Mouse (Mus musculus): ENCODE data around the gene Cyp21a1. TPM values are rescaled to one million over a fixed set of nuclear protein-coding genes. Genes with fewer than 3 reads are reported as not detected.
"Not testable (repeated sequence)": the region's sequence is repeated elsewhere in the genome, so short reads cannot be mapped to it uniquely, and the experiment has no call there.

The Cyp21a1 gene
- polyA plus RNA-seq, 1 experiment from 2014 or later = not detected

GRCm38 (mm10) chr17:34837464-34838324 lies 33.3 kb upstream of the Cyp21a1 start:
- H3K27me3 ChIP-seq (ENCODE audit: control insufficient read depth, insufficient read depth, low read length) = no peaks in the 10 kb centered on the region
- H3K4me1 ChIP-seq (ENCODE audit: control insufficient read depth, insufficient read depth, low read length) = peaks cover 20% of the 10 kb centered on the region
- peaks cover 43% of the 10 kb centered on the region for H3K36me3 ChIP-seq (ENCODE audit: control insufficient read depth, insufficient read depth, low read length)
- H3K27ac ChIP-seq (ENCODE audit: low read depth, low read length) = peak overlapping the region; percentile 83
- peak overlapping the region; percentile 72 for H3K4me3 ChIP-seq (ENCODE audit: low read depth, low read length)
- peak overlapping the region; percentile 99 for H3K4me2 ChIP-seq (ENCODE audit: low read depth, low read length)
- H3K9ac ChIP-seq (replicated peaks; ENCODE audit: low read depth, low read length) = peak overlapping the region; percentile 70
- WGBS = 35% methylated on average over 43 of the region's 43 CpGs
- ATAC-seq (ENCODE audit: low read depth) = peak; percentile 18; the same call in 1 of the 2 replicates
- no peaks in the 10 kb centered on the region for H3K9me3 ChIP-seq (ENCODE audit: control insufficient read depth, low read length)

DNA sequence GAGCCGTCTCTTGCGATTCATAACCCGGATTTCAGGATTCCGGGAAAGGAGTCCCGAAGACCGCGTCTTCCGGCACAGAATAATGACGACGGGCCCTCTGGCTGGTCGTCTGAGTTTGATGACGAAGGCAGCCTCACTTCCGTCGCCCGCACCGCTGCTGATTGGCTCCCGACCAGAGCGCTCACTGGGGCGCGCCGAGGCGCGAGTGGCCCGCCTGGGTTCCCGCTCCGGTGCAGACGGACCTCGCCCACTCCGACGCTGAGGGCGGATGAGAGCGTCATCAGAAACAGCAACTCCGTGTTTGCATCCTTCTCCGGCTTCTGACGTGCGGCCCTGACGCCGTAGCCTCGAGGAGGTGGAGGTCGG lies 32.5 kb upstream of the Cyp21a1 start, which contains the start of the genes Stk19 and Dxo:
Gene Stk19, minus strand, starts transcription at position 90 of the 366 bp plus-strand sequence.
Gene Dxo, plus strand, starts transcription at position 164 of the 366 bp plus-strand sequence.
- Histone ChIP-seq H3K36me3 (ENCODE audit: control insufficient read depth, insufficient read depth, low read length) (peaks cover 34% of the 10 kb centered on the region), H3K4me3 (ENCODE audit: low read depth, low read length) (peak within 1 kb of the TSS; percentile 72)
- ATAC-seq (ENCODE audit: low read depth) = peak; percentile 93

GRCm38 (mm10) chr17:34836155-34836855 lies 31.9 kb upstream of the Cyp21a1 start:
- Histone ChIP-seq H3K9ac (replicated peaks; ENCODE audit: low read depth, low read length) (peak overlapping the region; percentile 70), H3K27me3 (ENCODE audit: control insufficient read depth, insufficient read depth, low read length) (no peaks in the 10 kb centered on the region), H3K4me3 (ENCODE audit: low read depth, low read length) (peak overlapping the region; percentile 72), H3K9me3 (ENCODE audit: control insufficient read depth, low read length) (no peaks in the 10 kb centered on the region), H3K4me2 (ENCODE audit: low read depth, low read length) (peak overlapping the region; percentile 99), H3K4me1 (ENCODE audit: control insufficient read depth, insufficient read depth, low read length) (peaks cover 20% of the 10 kb centered on the region), H3K27ac (ENCODE audit: low read depth, low read length) (peak overlapping the region; percentile 83), H3K36me3 (ENCODE audit: control insufficient read depth, insufficient read depth, low read length) (peaks cover 29% of the 10 kb centered on the region)
- WGBS = 4% methylated on average over 47 of the region's 48 CpGs
- peak; percentile 83 for ATAC-seq (ENCODE audit: low read depth)

More for the DNA sequence above, 32.5 kb upstream of the Cyp21a1 start, which contains the start of the genes Stk19 and Dxo:
- Histone ChIP-seq H3K9ac (replicated peaks; ENCODE audit: low read depth, low read length) (peak within 1 kb of the TSS; percentile 70), H3K27me3 (ENCODE audit: control insufficient read depth, insufficient read depth, low read length) (no peaks in the 10 kb centered on the region), H3K4me1 (ENCODE audit: control insufficient read depth, insufficient read depth, low read length) (peaks cover 20% of the 10 kb centered on the region), H3K27ac (ENCODE audit: low read depth, low read length) (peak within 1 kb of the TSS; percentile 83), H3K4me2 (ENCODE audit: low read depth, low read length) (peak within 1 kb of the TSS; percentile 99), H3K9me3 (ENCODE audit: control insufficient read depth, low read length) (no peaks in the 10 kb centered on the region)
- under 1% methylated on average over 40 of the region's 40 CpGs for WGBS

GRCm38 (mm10) chr17:34830776-34831175 lies 26.4 kb upstream of the Cyp21a1 start:
- not testable (repeated sequence) for H3K27ac ChIP-seq (ENCODE audit: low read depth, low read length); H3K9me3 ChIP-seq (ENCODE audit: control insufficient read depth, low read length); H3K27me3 ChIP-seq (ENCODE audit: control insufficient read depth, insufficient read depth, low read length); H3K4me3 ChIP-seq (ENCODE audit: low read depth, low read length); H3K4me1 ChIP-seq (ENCODE audit: control insufficient read depth, insufficient read depth, low read length); H3K4me2 ChIP-seq (ENCODE audit: low read depth, low read length); ATAC-seq (ENCODE audit: low read depth); H3K9ac ChIP-seq (replicated peaks; ENCODE audit: low read depth, low read length)
- peaks cover 17% of the 10 kb centered on the region; the same call in 1 of the 2 replicates for H3K36me3 ChIP-seq (ENCODE audit: control insufficient read depth, insufficient read depth, low read length)
- 96% methylated on average over 1 of the region's 1 CpGs for WGBS

DNA sequence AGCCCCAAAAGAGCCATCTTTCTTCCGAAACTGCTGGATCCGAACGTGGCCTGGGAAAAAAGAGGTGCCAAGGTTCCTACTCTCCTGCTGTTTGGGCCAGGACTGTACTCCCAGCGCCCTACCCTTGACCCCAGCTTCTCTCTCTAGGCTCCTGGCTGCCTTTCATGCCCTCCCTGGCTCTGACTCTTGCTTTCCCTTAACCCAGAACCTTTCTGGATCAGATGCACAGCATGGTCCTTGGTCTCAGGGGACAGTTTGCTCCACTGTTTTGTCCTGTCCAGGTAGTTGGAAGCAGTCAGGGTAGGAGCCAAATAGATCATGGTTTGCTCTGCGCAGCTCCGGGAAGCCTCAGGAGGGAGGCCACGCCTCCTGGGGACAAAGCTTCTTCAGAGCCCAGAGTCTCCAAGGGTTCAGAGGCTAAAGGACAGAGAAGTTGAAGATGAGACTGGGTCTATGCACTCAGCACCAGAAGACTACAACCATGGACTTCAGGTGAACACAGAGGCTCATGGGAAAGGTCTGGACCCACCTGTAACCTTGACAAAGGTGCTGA lies 10.5 kb upstream of the Cyp21a1 start:
- no peaks in the 10 kb centered on the region for H3K27me3 ChIP-seq (ENCODE audit: control insufficient read depth, insufficient read depth, low read length)
- H3K4me1 ChIP-seq (ENCODE audit: control insufficient read depth, insufficient read depth, low read length) = no peaks in the 10 kb centered on the region
- H3K4me3 ChIP-seq (ENCODE audit: low read depth, low read length) = no peak overlapping the region
- no peak overlapping the region for H3K4me2 ChIP-seq (ENCODE audit: low read depth, low read length)
- no peaks in the 10 kb centered on the region for H3K9me3 ChIP-seq (ENCODE audit: control insufficient read depth, low read length)
- 78% methylated on average over 7 of the region's 7 CpGs for WGBS
- no peak overlapping the region for H3K9ac ChIP-seq (replicated peaks; ENCODE audit: low read depth, low read length)
- H3K27ac ChIP-seq (ENCODE audit: low read depth, low read length) = no peak overlapping the region
- no peaks in the 10 kb centered on the region for H3K36me3 ChIP-seq (ENCODE audit: control insufficient read depth, insufficient read depth, low read length)
- no peak for ATAC-seq (ENCODE audit: low read depth)

GRCm38 (mm10) chr17:34813747-34814146 lies 9.4 kb upstream of the Cyp21a1 start:
- H3K4me1 ChIP-seq (ENCODE audit: control insufficient read depth, insufficient read depth, low read length); H3K9ac ChIP-seq (replicated peaks; ENCODE audit: low read depth, low read length); H3K4me2 ChIP-seq (ENCODE audit: low read depth, low read length); H3K4me3 ChIP-seq (ENCODE audit: low read depth, low read length); H3K36me3 ChIP-seq (ENCODE audit: control insufficient read depth, insufficient read depth, low read length); H3K9me3 ChIP-seq (ENCODE audit: control insufficient read depth, low read length); H3K27ac ChIP-seq (ENCODE audit: low read depth, low read length); ATAC-seq (ENCODE audit: low read depth); H3K27me3 ChIP-seq (ENCODE audit: control insufficient read depth, insufficient read depth, low read length): not testable (repeated sequence)
- WGBS = 57% methylated on average over 11 of the region's 12 CpGs

GRCm38 (mm10) chr17:34811275-34811674 lies 6.9 kb upstream of the Cyp21a1 start:
- no peaks in the 10 kb centered on the region for H3K27me3 ChIP-seq (ENCODE audit: control insufficient read depth, insufficient read depth, low read length)
- H3K4me2 ChIP-seq (ENCODE audit: low read depth, low read length) = no peak overlapping the region
- H3K36me3 ChIP-seq (ENCODE audit: control insufficient read depth, insufficient read depth, low read length) = no peaks in the 10 kb centered on the region
- H3K9ac ChIP-seq (replicated peaks; ENCODE audit: low read depth, low read length) = no peak overlapping the region
- no peak for ATAC-seq (ENCODE audit: low read depth)
- H3K4me1 ChIP-seq (ENCODE audit: control insufficient read depth, insufficient read depth, low read length) = no peaks in the 10 kb centered on the region
- no peaks in the 10 kb centered on the region for H3K9me3 ChIP-seq (ENCODE audit: control insufficient read depth, low read length)
- H3K4me3 ChIP-seq (ENCODE audit: low read depth, low read length) = no peak overlapping the region
- no peak overlapping the region for H3K27ac ChIP-seq (ENCODE audit: low read depth, low read length)
- WGBS = 81% methylated on average over 15 of the region's 15 CpGs

- H3K27ac ChIP-seq (ENCODE audit: low read depth, low read length); H3K9ac ChIP-seq (replicated peaks; ENCODE audit: low read depth, low read length); H3K4me2 ChIP-seq (ENCODE audit: low read depth, low read length); ATAC-seq (ENCODE audit: low read depth); H3K27me3 ChIP-seq (ENCODE audit: control insufficient read depth, insufficient read depth, low read length); H3K36me3 ChIP-seq (ENCODE audit: control insufficient read depth, insufficient read depth, low read length); H3K4me3 ChIP-seq (ENCODE audit: low read depth, low read length); H3K9me3 ChIP-seq (ENCODE audit: control insufficient read depth, low read length); H3K4me1 ChIP-seq (ENCODE audit: control insufficient read depth, insufficient read depth, low read length): not testable (repeated sequence)
- 90% methylated on average over 8 of the region's 8 CpGs for WGBS
Observed at GRCm38 (mm10) chr17:34810811-34811210, 6.5 kb upstream of the Cyp21a1 start.
